Mouse (Mus musculus) liver, embryonic 14.5 days (tissue): ENCODE measurements around the gene Crim1. TPM values are rescaled to one million over a fixed set of nuclear protein-coding genes. Genes with fewer than 3 reads are reported as not detected.

Experiments used
- ATAC-seq: fragments of 200-750 bp; cut with Nextera tagmentation; 2 replicates; pipeline ENCODE4 v1.8.0; 2017; ENCODE audit warnings: moderate number of reproducible peaks, mild to moderate bottlenecking, moderate library complexity; ENCODE audit not compliant: insufficient read depth
- DNase-seq, 3 experiments: peaks; one replicate each; pipeline ENCODE4 v3.0.0-alpha.2; 2012 to 2013; ENCODE audit warnings: low read depth in 3 of 3, low spot score in 3 of 3
- H3K27ac ChIP-seq: fragments of 300-500 bp; sonication (generic); 2 replicates; pipeline ENCODE4 v1.5.1; 2014; ENCODE audit warnings: moderate library complexity, mild to moderate bottlenecking, control low read depth, inconsistent platforms
- H3K27me3 ChIP-seq: fragments of 300-500 bp; sonication (generic); 2 replicates; pipeline ENCODE4 v1.6.1; 2014; ENCODE audit warnings: mild to moderate bottlenecking, low read length, moderate library complexity; ENCODE audit not compliant: control insufficient read depth, insufficient read depth
- H3K36me3 ChIP-seq: fragments of 300-500 bp; sonication (generic); replicated peaks from 2 replicates; pipeline ENCODE4 v1.6.1; 2014; ENCODE audit warnings: low read depth; ENCODE audit not compliant: control insufficient read depth, insufficient read depth
- H3K4me1 ChIP-seq, 2 experiments: fragments of 200-500 bp in 1 of 2; fragments of 300-500 bp in 1 of 2; sonication (generic) in 1 of 2; replicated peaks; 2 replicates each; pipeline ENCODE4 v1.6.1; 2012 to 2014; ENCODE audit warnings: antibody characterized with exemption in 1 of 2, inconsistent platforms in 1 of 2, low read length in 1 of 2; ENCODE audit not compliant: control insufficient read depth in 2 of 2, insufficient read depth in 2 of 2
- H3K4me2 ChIP-seq: fragments of 300-500 bp; sonication (generic); 2 replicates; pipeline ENCODE4 v1.6.1; 2014; ENCODE audit warnings: low read depth, mild to moderate bottlenecking, control low read depth, moderate library complexity
- H3K4me3 ChIP-seq, 2 experiments: fragments of 200-500 bp in 1 of 2; fragments of 300-500 bp in 1 of 2; sonication (generic) in 1 of 2; 2 replicates each; pipeline ENCODE4 v1.5.1; 2012 to 2014; ENCODE audit warnings: low read depth in 2 of 2, low read length in 2 of 2, mild to moderate bottlenecking in 2 of 2, control low read depth in 1 of 2, inconsistent platforms in 1 of 2, moderate library complexity in 1 of 2; ENCODE audit not compliant: insufficient read depth in 1 of 2
- H3K9ac ChIP-seq: fragments of 300-500 bp; sonication (generic); replicated peaks from 2 replicates; pipeline ENCODE4 v1.6.1; 2014; ENCODE audit warnings: mild to moderate bottlenecking, control low read depth, moderate library complexity
- H3K9me3 ChIP-seq: fragments of 300-500 bp; sonication (generic); 2 replicates; pipeline ENCODE4 v1.6.1; 2016; ENCODE audit warnings: low read length, mixed read lengths; ENCODE audit not compliant: control insufficient read depth
- CTCF ChIP-seq: IDR thresholded peaks from 2 replicates; pipeline ENCODE4 v1.5.1; 2016; ENCODE audit warnings: antibody characterized with exemption, low read depth, control low read depth
- EP300 ChIP-seq: IDR thresholded peaks from 2 replicates; pipeline ENCODE4 v1.6.1; 2016; ENCODE audit warnings: antibody characterized with exemption, low read depth
- WGBS: fragments of 180-500 bp; shearing (Covaris S2); extraction: QIAGEN DNeasy Blood & Tissue Kit; methylation state at CpG from one replicate; pipeline ENCODE4 v1.1.7; 2014; ENCODE audit not compliant: insufficient replicate concordance; 5-methylcytosine and 5-hydroxymethylcytosine counted together
- polyA plus RNA-seq, 2 experiments: library from polyadenylated mRNA; depleted of rRNA in 1 of 2; stranded (reverse) in 1 of 2; unstranded in 1 of 2; fragments of >200 nt; fragmentation: Nextera tagmentation in 1 of 2; extraction: Ambion mirVana in 1 of 2; gene quantifications; 2 replicates each; pipeline versions ENCODE4 v1.2.1 to v1.2.3; 2012 to 2014

Crim1 gene
- polyA plus RNA-seq, 2 experiments, result 0.74 to 0.95 TPM

GRCm38 (mm10) chr17:78244752-78245151 is 44.7 kb downstream of the Crim1 start:
- TF ChIP-seq EP300, result no peak
- no peak for TF ChIP-seq CTCF
- Histone ChIP-seq H3K9me3 (no peaks in the 10 kb centered on the region), H3K27ac (no peak overlapping the region), H3K4me2 (peak overlapping the region; percentile 13), H3K4me1 (peaks cover 29 to 37% of the 10 kb centered on the region in 2 experiments), H3K4me3 (no peak overlapping the region), H3K9ac (no peak overlapping the region; the same call in 1 of the 2 replicates), H3K36me3 (no peaks in the 10 kb centered on the region), H3K27me3 (no peaks in the 10 kb centered on the region)
- DNase-seq, result no peak
- WGBS, result 26% methylated on average over 6 of the region's 6 CpGs
- no peak for ATAC-seq

DNA sequence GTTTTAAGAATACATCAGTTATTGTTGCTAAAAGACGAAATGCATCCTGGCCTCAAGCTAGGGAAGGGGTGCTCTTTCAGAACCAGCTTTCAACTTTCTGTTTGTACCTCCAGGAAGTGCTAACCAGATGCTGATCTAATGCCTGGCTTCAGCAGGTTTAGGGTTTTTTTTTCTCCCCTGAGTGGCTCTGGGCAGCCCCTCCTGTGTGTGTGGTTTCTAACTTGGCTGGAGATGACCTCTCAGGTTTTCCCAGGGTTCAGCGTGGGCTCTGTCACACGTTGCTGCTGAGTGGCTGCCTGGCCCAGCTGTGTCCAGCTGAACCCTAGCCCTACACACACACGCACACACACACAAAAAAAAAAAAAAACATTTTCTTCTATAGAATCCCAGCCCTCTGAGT is 45.4 kb downstream of the Crim1 start:
- Histone ChIP-seq H3K27ac (no peak overlapping the region), H3K9ac (no peak overlapping the region), H3K36me3 (no peaks in the 10 kb centered on the region), H3K4me1 (peaks cover 30 to 42% of the 10 kb centered on the region in 2 experiments), H3K4me3 (no peak overlapping the region), H3K27me3 (no peaks in the 10 kb centered on the region), H3K9me3 (no peaks in the 10 kb centered on the region), H3K4me2 (peak overlapping the region; percentile 13)
- DNase-seq (no peak), ATAC-seq (no peak)
- TF ChIP-seq EP300, result no peak
- TF ChIP-seq CTCF, result no peak
- WGBS, result 17% methylated on average over 4 of the region's 4 CpGs

- no peak for ATAC-seq
- no peak overlapping the region for H3K27ac ChIP-seq
- 37% methylated on average over 11 of the region's 11 CpGs for WGBS
Measured at GRCm38 (mm10) chr17:78246634-78247383, 46.8 kb downstream of the Crim1 start.

DNA sequence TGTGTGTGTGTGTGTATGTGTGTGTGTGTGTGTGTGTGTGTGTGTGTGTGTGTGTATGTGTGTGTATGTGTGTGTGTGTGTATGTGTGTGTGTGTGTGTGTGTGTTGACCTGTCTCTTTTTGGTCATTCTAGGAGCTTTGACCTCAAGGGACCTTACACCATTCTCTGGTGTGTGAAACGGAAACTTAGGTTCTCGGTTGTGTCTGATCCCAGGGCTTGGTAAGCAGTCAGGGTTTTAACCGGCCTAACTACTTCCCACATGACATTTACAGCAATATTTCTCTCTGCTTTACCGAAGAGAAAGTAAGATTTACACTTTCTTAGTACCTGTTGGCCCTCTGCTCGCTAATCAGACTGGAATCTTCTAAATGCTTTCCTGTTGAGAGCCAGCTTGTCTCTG is 48.1 kb downstream of the Crim1 start:
- Histone ChIP-seq H3K4me2 (peak overlapping the region; percentile 63), H3K4me3 (no peak overlapping the region), H3K4me1 (peaks cover 30 to 42% of the 10 kb centered on the region in 2 experiments), H3K9ac (peak overlapping the region; percentile 34), H3K9me3 (no peaks in the 10 kb centered on the region), H3K27ac (peak overlapping the region; percentile 51), H3K36me3 (no peaks in the 10 kb centered on the region), H3K27me3 (no peaks in the 10 kb centered on the region)
- DNase-seq (no peak), ATAC-seq (no peak)
- TF ChIP-seq CTCF (no peak), EP300 (no peak)
- WGBS, result 32% methylated on average over 5 of the region's 5 CpGs

More at GRCm38 (mm10) chr17:78246634-78247383, 46.8 kb downstream of the Crim1 start:
- peak in 1 of 3 experiments; percentile 13 for DNase-seq
- Histone ChIP-seq H3K27me3 (no peaks in the 10 kb centered on the region), H3K4me1 (peaks cover 30 to 42% of the 10 kb centered on the region in 2 experiments), H3K9me3 (no peaks in the 10 kb centered on the region), H3K4me2 (no peak overlapping the region), H3K4me3 (no peak overlapping the region), H3K36me3 (no peaks in the 10 kb centered on the region), H3K9ac (no peak overlapping the region)
- TF ChIP-seq CTCF (no peak), EP300 (no peak)

DNA sequence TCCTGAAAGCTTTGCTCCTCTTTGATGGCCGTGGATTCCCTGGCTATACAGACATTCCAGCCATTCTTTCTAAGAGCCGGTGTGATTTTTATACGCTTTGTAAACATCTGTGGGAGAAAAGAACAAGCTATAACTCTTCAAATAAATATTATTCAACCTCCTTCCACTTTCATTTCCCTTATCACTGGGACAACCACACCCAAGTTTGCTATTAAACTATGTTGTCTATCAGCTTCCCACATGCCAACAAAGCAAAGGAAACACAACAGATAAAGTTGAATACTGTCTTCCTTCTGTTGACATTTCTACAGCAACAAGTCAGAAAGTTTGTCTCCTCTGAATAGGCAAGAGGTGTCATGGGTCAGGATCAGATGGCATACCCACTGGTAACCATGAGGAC is 48.9 kb downstream of the Crim1 start:
- Histone ChIP-seq H3K27ac (peak overlapping the region; percentile 51), H3K4me2 (peak overlapping the region; percentile 63), H3K4me1 (peaks cover 30 to 42% of the 10 kb centered on the region in 2 experiments), H3K9ac (peak overlapping the region; percentile 36; the same call in 1 of the 2 replicates), H3K36me3 (no peaks in the 10 kb centered on the region), H3K4me3 (no peak overlapping the region), H3K9me3 (no peaks in the 10 kb centered on the region), H3K27me3 (no peaks in the 10 kb centered on the region)
- DNase-seq (peak; percentile 36 to 56 (median 48)), ATAC-seq (peak; percentile 79)
- no peak for TF ChIP-seq CTCF
- TF ChIP-seq EP300, result peak; percentile 76
- 40% methylated on average over 3 of the region's 3 CpGs for WGBS
